Mouse (Mus musculus): ENCODE results near the gene Lgr5.

The Lgr5 gene

GRCm38 (mm10) chr10:115437286-115437685 lies 150.3 kb downstream of the Lgr5 start:
- no peak for DNase-seq (ENCODE audit: low spot score in 2 of 2)

GRCm38 (mm10) chr10:115425351-115425750 lies 162.2 kb downstream of the Lgr5 start:
- DNase-seq (ENCODE audit: low spot score in 2 of 2), result no peak

GRCm38 (mm10) chr10:115421976-115422375 lies 165.6 kb downstream of the Lgr5 start:
- no peak for DNase-seq (ENCODE audit: low spot score in 2 of 2)

- DNase-seq (ENCODE audit: low spot score in 2 of 2), result no peak
Observed at GRCm38 (mm10) chr10:115414056-115414455, 173.5 kb downstream of the Lgr5 start.

- no peak for DNase-seq (ENCODE audit: low spot score in 2 of 2)
Observed at GRCm38 (mm10) chr10:115413496-115413895, 174.1 kb downstream of the Lgr5 start.

GRCm38 (mm10) chr10:115406393-115406792 lies 181.2 kb downstream of the Lgr5 start:
- DNase-seq (ENCODE audit: low spot score in 2 of 2), result peak; percentile 5 to 16
